Mouse (Mus musculus) E14TG2a.4 (cell line): ENCODE measurements around the gene Mbd6.

Experiments used
- CTCF ChIP-seq: conservative IDR thresholded peaks from 2 replicates; pipeline ENCODE4 v1.5.1; 2014; ENCODE audit warnings: low read length
- NANOG ChIP-seq: IDR thresholded peaks from 2 replicates; pipeline ENCODE4 v1.6.1; 2014; ENCODE audit warnings: borderline replicate concordance, low read length, mixed read lengths

GRCm38 (mm10) chr10:127267318-127267717, 21.5 kb downstream of the Mbd6 start:
- no peak for TF ChIP-seq CTCF
- no peak for TF ChIP-seq NANOG
